Mouse (Mus musculus) frontal cortex, adult (tissue): ENCODE results near the gene Pus10.

ENCODE experiments used
- ATAC-seq: cut with Nextera tagmentation; 2 replicates; pipeline ENCODE4 v1.9.2; 2017; ENCODE audit warnings: mild to moderate bottlenecking, moderate library complexity, mixed read lengths; ENCODE audit not compliant: low TSS enrichment

The Pus10 gene

DNA sequence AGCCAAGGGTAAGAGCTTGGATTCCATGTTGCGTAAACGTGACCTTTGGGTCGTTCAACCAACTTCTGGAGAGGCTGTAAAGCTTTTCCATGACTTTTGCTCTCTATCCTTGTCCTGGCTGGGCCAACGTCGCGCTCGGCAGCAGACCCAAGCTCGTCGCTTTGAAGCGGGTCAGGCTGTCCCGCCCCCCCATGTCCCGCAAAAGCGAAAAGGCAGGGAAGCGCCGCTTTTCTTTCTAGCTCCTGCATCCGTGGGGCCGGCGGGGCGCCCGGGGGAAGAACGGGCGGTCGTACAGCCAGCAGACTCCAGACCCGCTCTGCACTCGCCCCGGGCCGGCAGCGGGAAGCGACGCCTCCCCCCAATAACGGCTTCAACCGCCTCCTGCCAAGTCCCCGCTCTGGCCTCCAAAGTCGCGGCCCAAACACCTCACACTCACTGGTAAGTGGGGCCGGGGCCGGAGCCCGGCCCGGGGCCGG lies at the start of gene Pus10:
Pus10 (plus strand) TSS at position 364 of the 476 bp plus-strand sequence.
- peak; percentile 29 for ATAC-seq

DNA sequence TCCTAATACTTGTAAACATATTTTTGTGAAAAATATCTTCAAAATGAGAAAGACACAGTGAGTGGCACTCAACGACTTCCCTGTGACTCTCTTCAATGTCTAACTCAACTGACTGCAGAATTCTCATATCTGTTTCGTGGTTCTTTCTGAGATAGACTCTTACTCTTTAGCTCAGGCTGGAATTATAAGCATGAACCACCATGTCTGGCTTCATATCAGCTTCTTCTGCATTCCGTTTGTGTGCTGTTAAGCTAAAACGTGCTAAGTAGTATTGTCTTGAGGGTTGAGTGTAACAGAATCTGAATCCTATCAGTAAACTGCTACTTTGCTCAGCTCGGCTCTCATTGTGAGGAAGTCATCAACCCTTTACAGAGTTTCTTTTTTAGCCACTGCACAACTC lies 46.5 kb upstream of the Pus10 start:
- ATAC-seq = no peak

DNA sequence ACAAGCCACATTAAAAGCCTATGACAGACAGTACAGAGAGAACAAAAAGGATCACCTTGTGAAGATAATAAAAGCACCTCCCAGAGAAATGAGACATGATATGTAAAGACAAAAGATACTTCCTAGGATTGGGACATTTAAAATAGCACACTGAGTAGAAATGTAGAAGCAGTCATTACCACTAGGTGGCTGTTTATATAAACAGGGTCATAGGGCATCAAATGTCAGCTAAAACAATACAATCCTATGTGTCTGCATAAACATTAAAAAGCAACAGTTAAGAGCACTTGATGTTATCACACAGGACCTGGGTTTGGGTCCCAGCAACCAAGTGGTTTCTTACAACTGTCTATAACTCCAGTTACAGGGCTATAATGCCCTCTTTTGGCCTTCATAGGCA lies 34.8 kb upstream of the Pus10 start:
- ATAC-seq = no peak

DNA sequence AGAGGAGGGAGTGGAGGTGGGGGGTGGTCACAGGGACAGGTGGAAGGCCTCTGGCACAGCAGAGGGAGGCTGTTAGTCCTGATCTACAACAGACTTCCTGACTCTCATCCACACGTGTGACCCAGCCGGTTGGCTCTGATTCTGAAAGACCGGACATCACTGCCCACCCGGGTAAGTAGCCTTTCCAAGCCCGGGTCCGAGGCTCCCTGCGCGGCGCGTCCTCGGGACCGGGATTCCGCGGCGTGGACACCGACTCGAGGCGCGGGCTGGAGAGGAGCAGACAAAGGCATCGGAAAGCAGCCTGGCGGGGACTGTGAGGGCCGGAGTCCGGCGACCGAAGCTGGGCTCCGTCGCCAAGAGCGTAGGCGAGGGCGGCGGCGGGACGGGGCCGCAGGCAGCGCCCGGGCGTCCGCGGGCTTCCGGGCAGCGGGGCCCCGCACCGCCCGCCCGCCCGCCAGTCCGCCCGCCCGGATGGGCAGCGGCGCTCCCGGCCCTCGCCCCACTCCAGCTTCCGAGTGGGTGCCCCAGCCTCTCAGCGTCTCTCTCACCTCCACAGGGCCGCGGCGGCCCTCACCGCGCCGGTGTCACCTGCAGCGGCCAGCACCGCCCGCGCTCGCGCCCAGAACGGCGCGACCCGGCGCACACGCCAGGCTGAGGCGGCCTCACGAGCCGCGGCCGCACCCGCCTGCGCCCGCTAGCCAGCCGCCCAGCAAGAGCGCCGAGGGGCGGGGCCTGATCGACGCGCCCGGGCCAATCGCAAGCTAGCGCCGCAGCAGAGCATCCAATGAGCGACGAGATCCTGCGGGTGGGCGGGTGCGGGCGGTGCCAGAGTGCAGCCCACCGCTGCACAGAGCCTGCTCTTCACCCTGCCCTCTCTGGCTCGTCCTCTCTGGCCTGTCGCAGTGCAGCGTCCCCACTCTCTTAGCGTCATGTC lies 32.3 kb upstream of the Pus10 start, which contains the start of gene 0610010F05Rik:
0610010F05Rik (minus strand) TSS at position 695 of the 934 bp plus-strand sequence.
- ATAC-seq = peak; percentile 97

DNA sequence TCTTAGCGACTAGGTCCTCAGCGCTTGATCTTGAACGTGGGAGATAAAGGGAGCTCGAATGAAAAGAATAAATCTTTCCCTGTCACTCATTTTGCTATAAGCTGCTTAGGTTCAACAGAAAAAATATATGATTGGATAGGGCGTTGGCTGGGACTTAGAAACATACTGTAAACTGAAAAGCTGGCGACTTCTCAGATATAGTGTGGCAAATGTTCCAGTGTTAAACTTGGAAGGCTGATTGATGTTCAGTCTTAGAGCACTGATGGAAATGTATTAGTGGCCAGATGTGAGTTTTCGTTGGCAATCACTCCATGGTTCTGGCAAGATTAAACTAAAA lies 31.6 kb upstream of the Pus10 start:
- peak; percentile 41; the same call in 1 of the 2 replicates for ATAC-seq

DNA sequence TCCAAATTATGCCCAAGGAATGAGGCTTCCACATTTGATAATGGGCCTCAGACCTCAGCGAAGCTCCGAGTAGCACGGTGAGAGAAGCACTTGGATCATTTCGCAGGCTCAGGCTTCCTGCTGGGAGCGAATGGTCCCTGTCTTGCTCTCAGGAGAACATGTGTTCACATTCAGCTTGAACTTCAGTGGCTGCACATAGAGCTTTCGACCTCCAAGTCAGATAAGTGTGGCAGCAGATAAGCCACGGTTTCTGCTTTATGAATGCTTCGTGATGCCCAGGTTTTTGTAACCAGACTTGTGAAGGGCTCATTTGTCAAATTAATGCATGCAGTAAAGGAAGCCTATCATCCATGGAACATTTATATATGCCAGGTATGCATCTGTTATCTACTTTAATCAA lies 30.9 kb upstream of the Pus10 start:
- ATAC-seq = no peak

DNA sequence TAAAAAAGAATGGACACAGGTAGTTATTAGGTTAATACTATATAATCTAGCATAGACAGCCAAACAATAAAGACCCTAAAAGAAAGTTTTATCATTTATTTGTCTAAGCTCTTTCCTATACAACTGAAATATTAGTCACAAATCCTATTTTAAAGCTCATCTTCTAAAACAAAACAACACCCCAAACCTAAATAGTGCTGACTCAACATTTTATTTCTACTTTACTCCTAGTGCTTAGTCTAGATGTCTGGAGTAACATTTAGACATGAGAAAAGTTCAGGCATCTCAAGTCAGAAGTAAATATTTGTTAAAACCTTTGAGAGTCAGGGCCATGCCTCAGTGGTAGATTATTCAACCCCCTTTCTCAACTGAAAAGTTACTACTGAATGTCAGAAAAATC lies 18.0 kb upstream of the Pus10 start:
- no peak for ATAC-seq

DNA sequence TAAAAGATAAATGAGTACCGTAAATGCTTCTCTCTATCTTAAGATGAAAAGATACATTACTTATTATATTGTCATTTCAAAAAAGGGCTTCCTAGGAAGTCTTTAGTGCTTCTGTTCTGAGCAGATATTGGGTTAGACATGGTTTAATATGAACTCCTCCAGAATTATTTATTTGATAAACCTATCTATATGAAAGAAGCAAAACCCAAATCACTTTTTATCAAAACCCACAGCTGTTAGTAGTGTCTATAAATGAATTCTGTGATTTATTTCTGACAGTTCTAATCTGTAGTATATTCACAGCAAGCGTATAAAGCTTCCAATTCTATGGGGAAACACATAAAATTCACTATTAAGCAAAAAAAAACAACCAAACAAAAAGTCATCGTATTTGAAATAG lies 17.6 kb upstream of the Pus10 start:
- no peak for ATAC-seq

DNA sequence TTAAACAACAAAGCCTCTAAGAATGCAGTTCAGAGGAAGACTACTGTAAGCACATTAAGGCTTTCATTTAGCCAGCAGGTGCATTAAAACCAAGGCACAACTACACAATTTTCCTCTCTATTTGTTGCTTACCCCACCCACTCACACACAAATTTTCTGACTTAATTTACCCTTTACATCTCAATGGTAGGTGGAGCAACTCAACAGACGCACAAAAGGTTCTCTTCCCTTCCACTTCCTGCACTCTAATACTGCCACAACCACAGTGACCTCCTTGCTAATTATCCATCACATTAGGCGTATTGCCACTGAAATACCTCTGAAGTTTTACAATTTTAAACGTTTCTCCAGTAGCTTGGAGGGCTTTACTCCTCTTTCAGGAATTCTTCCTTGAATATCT lies 11.8 kb upstream of the Pus10 start:
- no peak for ATAC-seq

DNA sequence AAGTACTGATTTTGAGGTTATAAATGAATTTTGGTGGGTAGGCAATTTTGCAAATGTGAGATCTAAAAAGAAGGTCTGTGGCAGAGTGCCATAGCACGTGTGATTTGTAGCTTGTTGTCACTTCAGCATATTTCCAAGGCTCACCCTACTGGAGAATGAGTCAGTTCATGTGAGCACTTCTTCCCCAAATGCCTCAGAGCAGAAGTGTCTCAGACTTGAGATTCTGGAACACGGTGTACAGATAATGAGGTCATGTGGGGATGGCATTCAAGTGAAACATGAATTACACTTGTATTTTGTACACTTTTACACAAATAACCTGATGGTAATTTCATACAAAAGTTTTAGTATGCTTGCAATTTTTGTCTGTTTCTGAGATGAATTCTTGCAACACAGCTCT lies 7.7 kb upstream of the Pus10 start:
- peak; percentile 76; the same call in 1 of the 2 replicates for ATAC-seq

DNA sequence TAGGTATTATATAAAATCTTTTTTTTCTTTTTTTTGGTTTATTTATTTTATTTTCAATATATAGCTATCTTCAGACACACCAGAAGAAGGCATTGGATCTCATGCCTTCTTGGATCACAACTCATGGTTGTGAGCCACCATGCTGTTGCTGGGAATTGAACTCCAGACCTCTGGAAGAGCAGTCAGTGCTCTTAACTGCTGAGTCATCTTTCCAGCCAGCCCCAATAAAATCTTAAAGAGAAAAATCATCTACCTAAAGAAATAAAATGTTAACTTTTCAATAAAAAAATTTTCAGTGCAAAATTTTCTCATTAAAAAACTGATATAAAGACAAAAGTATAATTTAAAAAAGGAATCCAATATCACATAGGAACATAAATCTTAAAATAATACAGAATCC lies 1.2 kb upstream of the Pus10 start:
- no peak for ATAC-seq

DNA sequence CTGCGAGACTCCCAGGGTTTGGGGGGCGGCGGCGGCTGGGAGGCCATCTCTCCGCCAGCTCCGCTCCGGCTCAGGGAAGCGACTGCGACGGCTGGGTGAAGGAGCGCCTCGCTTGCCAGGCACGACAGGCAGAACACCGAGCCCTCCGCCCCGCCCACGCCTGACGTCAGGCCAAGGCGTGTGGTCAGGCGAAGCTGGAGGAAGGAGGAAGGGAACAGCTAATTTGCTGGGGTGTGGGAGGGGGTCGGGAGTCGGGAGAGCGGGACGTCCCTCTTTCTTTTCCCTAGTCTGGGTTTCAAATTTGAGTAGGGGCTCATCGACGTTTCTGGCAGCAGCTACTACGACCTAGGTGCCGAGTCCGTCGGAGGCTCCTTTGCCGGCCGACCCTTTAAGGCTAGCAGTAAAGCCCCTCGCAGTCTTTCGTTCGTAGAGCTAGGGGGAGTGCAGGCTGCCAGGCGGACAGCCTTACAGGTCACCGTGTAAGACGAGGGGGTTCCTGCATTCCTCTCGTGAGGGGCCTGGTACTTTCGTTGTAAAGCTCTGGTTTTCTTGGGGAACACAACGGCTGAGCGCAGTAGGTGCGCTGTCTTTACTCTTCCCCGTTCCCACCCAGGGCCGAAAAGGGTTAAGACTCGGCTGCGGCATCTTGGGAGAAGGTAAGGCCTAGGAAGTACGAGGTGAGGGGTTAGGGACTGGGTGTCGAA lies 476 bp downstream of the Pus10 start, which contains the start of gene Pex13:
Pex13 (minus strand) TSS at position 162 of the 704 bp plus-strand sequence.
- peak; percentile 93 for ATAC-seq

DNA sequence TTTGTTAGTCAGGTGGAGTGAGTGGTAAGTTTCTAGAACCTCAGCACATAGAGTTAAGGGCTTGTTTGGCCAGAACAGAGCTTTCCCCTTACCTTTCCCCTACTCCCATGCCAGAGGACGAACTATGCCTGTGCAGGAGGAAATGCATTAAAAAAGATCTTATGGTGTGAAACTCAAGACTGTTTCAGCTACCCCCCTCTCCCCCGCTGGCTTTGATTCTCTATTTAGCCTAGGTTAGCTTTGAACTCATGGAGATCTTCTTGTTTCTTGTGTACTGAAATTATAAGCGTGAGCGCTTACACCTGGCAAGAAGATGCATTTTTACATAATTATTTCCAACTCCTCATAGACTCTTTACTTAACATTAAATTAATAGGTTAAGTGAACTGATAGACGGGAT lies 1.1 kb downstream of the Pus10 start:
- no peak for ATAC-seq

DNA sequence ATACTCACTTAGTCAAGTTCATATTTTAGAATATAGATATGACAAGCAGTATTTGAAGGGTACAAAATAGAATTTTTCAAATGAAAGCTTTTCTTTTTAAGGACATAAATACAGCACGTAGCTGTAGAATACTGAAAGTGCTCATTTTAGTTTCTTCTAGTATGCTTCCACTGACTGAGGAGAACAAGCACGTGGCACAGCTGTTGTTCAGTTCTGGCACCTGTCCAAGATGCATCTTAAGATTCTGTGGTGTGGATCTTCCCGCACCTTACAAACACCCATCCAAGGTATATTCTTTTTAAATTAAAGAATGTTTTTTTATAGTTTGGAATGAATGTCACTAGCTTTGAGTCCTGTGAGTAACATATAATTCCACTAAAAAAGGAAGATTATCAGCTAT lies 1.7 kb downstream of the Pus10 start:
- no peak for ATAC-seq

DNA sequence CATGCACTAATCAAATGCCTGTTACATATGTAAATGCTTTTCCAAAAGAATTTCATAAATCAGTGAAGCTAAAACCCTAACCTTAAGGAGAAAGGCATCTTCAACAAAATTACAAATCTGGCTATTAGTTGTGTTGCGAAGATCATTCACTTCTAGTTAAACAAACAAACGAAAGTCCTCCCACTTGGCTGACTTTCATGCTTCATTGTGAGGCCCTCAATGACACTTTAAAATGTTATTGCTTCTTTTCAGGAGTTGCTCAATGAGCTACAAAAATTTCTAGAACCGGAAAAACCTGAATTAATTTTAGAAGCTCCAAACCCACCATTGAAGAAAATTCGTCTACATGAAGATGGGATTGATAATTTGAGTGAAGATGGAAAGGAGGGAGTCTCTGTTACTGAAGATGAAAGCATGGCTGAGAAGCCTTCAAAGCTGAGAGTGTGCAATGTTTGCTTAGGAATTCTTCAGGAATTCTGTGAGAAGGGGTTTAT lies 6.8 kb downstream of the Pus10 start:
- no peak for ATAC-seq

DNA sequence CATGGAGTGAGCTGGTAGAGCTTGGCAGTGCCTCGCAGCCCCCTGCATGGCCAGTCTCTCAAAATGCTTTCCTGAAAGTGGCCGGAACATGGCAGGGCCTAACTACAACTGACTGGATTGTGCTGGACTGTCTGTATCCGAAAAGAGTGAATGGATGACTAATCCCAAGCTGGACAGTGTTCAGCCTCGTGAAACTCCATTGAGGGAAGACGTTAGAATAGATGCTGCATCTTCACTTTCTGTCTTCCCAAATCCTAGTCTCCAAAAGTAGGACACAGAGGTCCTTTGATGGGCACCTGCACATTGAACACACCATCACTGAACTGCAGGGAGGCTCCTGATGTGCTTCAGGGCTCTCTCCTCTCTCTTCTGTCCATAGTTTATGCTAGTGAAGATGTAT lies 10.6 kb downstream of the Pus10 start:
- ATAC-seq = peak; percentile 62; the same call in 1 of the 2 replicates

DNA sequence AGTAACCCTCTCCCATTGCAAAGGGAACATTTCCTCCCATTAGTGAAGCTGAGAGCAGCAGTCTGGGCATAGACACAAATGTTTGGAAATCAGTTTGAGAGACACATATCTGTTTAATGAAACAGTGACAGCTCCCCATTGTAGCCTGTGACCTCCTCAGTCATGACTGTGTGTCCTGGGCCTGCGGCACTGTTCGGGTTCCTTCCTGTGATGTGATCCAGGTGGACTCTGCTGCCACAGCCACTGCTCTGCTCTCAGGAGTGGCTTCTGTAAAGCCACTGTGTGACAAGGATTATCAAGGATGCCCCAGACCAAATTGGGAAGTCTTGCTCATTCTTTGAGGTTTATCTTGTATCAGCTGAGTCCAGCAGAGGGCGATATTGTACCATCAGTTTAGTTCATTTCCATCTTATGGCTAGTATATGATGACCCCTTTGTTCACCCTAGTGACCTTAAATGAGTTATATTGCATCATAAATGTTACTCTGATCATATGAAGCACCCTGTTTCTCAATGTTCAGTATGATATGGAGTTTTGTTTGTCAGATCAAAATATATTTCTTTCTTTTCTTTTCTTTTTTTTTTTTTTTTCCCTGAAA lies 13.7 kb downstream of the Pus10 start:
- peak; percentile 75; the same call in 1 of the 2 replicates for ATAC-seq

DNA sequence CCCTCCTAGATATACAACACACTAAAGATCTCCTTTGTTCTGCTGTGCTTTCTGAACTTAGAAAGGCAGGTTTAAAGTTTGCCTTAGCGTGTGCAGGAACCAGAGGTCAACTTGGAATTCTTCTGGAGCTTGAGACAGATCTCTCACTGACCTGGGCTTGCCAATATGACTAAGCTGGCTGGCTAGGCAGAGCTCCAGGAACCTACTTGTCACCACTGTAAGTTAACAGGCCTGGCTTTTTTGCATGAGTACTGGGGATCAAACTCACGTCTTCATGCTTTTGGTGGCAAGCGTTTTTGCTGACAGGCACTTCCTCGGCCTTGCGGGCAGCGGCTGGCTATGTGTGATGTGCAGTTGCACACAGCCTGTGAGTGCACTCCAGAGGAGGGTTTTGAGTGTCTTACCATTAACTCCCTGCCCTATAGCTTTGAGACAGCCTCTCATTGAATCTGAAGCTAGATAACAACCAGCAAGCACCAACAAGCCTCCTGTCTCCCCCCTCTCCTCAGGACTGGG lies 15.0 kb downstream of the Pus10 start:
- no peak for ATAC-seq

DNA sequence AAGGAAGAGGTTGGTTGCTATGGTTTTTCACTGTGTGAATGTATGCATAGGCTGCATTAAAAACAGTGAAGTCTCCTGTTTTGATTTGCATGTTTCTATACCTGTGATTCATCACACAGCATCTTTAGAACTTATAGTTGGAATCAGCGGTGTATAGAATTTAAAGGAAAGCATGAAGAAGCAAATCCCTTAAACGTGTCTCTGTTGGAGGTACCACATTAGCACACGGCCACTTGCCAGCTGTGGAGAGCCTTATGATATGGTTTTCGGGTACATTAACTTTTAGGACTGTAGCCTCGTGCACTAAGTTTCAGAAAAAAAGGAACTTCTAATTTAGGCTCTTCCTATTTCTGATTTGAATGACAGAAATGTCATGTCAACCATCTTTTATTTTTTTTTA lies 17.1 kb downstream of the Pus10 start:
- peak; percentile 60; the same call in 1 of the 2 replicates for ATAC-seq

DNA sequence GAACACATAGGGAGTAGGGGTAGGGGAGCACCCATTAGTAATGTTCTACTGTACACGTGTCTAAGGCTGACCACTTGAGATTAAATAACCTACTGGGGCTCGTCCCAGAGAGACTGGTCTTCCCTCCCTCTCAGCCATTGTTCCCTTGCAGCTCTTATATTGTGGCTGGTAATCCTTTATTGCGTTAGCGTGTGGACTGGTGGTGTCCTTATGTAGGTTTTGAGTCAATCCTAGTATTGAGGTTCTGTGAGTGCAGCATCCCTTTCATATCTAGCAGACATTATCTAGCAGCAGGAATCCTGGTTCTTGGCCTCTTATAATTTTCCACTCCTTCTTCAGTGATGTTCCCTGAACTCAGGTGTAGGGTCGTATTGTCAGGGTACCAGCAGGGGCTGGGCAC lies 21.2 kb downstream of the Pus10 start:
- no peak for ATAC-seq

DNA sequence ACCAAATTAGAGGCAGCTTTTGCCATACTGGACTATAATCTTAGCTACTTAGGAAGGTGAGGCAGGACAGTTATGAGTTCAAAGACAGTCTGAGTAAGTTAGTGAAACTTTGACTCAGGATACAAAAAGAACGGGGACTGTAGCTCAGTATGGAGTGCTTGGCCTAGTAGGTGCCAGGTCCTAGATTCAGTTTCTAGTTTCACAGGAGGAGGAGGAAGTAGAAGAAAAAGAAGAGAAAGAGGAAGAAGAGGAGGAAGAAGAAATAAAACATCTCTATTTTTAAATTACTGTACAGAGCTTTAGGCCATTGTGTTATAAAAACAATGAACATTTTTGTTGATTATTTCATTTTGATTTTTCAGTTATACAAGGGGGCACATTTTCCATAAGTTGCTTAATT lies 22.6 kb downstream of the Pus10 start:
- no peak for ATAC-seq

DNA sequence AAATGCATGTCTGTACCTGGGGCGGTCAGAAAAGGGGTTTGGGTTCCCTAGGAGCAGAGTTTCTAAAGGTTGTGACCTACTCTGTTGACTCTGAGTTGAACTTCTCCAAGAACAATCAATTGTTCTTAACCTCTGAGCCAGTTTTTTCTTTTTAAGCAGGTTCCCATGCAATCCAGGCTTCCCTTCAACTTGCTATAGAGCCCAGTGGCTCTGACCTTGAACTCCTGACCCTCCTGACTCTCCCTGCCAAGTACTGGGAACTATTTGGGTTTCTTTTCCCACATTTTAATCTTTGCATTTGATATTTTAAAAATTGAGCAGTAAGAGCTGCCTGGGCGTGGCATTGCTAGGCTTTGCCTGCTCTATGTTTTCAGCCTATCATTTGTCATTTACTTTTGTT lies 27.8 kb downstream of the Pus10 start:
- no peak for ATAC-seq
